Mouse (Mus musculus) midbrain, embryonic 14.5 days (tissue): ENCODE measurements at regions not wholly inside any gene's neighbourhood (a gene's known extent, or its start where the extent isn't known, plus 50 kb on each side); places are given as distances from the start of the nearest gene placed in this dataset. TPM values are rescaled to one million over a fixed set of nuclear protein-coding genes. Genes with fewer than 3 reads are reported as not detected.

Experiments used
- ATAC-seq: fragments of 200-750 bp; cut with Nextera tagmentation; 2 replicates; pipeline ENCODE4 v1.8.0; 2017; ENCODE audit warnings: moderate number of reproducible peaks, moderate library complexity; ENCODE audit not compliant: low FRiP score, low TSS enrichment
- DNase-seq: peaks from one replicate; pipeline ENCODE4 v3.0.0-alpha.2; 2015
- H3K27ac ChIP-seq: fragments of 300-500 bp; sonication (generic); replicated peaks from 2 replicates; pipeline ENCODE4 v1.5.1; 2014; ENCODE audit warnings: mild to moderate bottlenecking, low read depth, low read length, moderate library complexity
- H3K27me3 ChIP-seq: fragments of 300-500 bp; sonication (generic); 2 replicates; pipeline ENCODE4 v1.6.1; 2014; ENCODE audit warnings: low read length, control low read depth, mixed read lengths; ENCODE audit not compliant: control insufficient read depth, insufficient read depth
- H3K36me3 ChIP-seq: fragments of 300-500 bp; sonication (generic); 2 replicates; pipeline ENCODE4 v1.6.1; 2014; ENCODE audit warnings: low read length, control low read depth; ENCODE audit not compliant: control insufficient read depth, insufficient read depth
- H3K4me1 ChIP-seq: fragments of 300-500 bp; sonication (generic); 2 replicates; pipeline ENCODE4 v1.6.1; 2014; ENCODE audit warnings: mild to moderate bottlenecking, antibody characterized with exemption, low read length, control low read depth; ENCODE audit not compliant: control insufficient read depth, insufficient read depth
- H3K4me2 ChIP-seq: fragments of 300-500 bp; sonication (generic); 2 replicates; pipeline ENCODE4 v1.6.1; 2014; ENCODE audit warnings: mild to moderate bottlenecking, low read length, moderate library complexity
- H3K4me3 ChIP-seq: fragments of 300-500 bp; sonication (generic); replicated peaks from 2 replicates; pipeline ENCODE4 v1.5.1; 2014; ENCODE audit warnings: low read depth, low read length
- H3K9ac ChIP-seq: fragments of 300-500 bp; sonication (generic); replicated peaks from 2 replicates; pipeline ENCODE4 v1.6.1; 2014; ENCODE audit warnings: mild to moderate bottlenecking, low read length, moderate library complexity
- H3K9me3 ChIP-seq: fragments of 300-500 bp; sonication (generic); 2 replicates; pipeline ENCODE4 v1.6.1; 2016; ENCODE audit warnings: low read length, control low read depth, mixed read lengths; ENCODE audit not compliant: control insufficient read depth
- WGBS: fragments of 180-500 bp; shearing (Covaris S2); extraction: QIAGEN DNeasy Blood & Tissue Kit; methylation state at CpG from one replicate; pipeline ENCODE4 v1.1.7; 2014; 5-methylcytosine and 5-hydroxymethylcytosine counted together
- microRNA counts: library from miRNA; unstranded; fragments of <30 nt; microRNA quantifications from one replicate; lab custom pipeline; 2016
- microRNA-seq: library from miRNA; unstranded; fragments of <30 nt; microRNA quantifications from one replicate; pipeline ENCODE4, GENCODE M21; 2016

GRCm38 (mm10) chr16:92880356-92881043 is 54.6 kb upstream of the Runx1 start:
- H3K4me1 ChIP-seq: no peaks in the 10 kb centered on the region
- H3K4me3 ChIP-seq: no peak overlapping the region
- no peak overlapping the region for H3K27ac ChIP-seq
- ATAC-seq (no peak), DNase-seq (no peak)
- H3K27me3 ChIP-seq: no peaks in the 10 kb centered on the region
- H3K9me3 ChIP-seq: no peaks in the 10 kb centered on the region
- H3K36me3 ChIP-seq: no peaks in the 10 kb centered on the region
- no peak overlapping the region for H3K4me2 ChIP-seq
- H3K9ac ChIP-seq: no peak overlapping the region
- WGBS: 82% methylated on average over 3 of the region's 3 CpGs

- H3K4me1 ChIP-seq: no peaks in the 10 kb centered on the region
- ATAC-seq: no peak
- no peak overlapping the region for H3K27ac ChIP-seq
- H3K36me3 ChIP-seq: no peaks in the 10 kb centered on the region
- no peak for DNase-seq
- H3K27me3 ChIP-seq: no peaks in the 10 kb centered on the region
- H3K9me3 ChIP-seq: no peaks in the 10 kb centered on the region
- WGBS: 89% methylated on average over 10 of the region's 10 CpGs
- H3K9ac ChIP-seq: no peak overlapping the region
- no peak overlapping the region for H3K4me3 ChIP-seq
- no peak overlapping the region for H3K4me2 ChIP-seq
Measured at GRCm38 (mm10) chr16:92878081-92878480, 52.1 kb upstream of the Runx1 start.

MicroRNAs in the stretch of these regions (microRNA counts, 519-probe panel; counts per million panel counts)
- microRNA mmu-miR-802 (lab: Ali Mortazavi, UCI): not detected

Small RNAs in the stretch of these regions (microRNA-seq; reads per million reads assigned to microRNA genes)
- gene Gm28003: not detected
- gene Mir802: 1.0 reads per million
